Mouse (Mus musculus) hindlimb bud, embryonic 11.5 days (tissue): ENCODE measurements around the gene Rdh1.
"Not testable (repeated sequence)": the region's sequence is repeated elsewhere in the genome, so short reads cannot be mapped to it uniquely, and the experiment has no call there.

Experiments used
- DNase-seq: peaks from one replicate; pipeline ENCODE4 v3.0.0-alpha.2; 2012; ENCODE audit warnings: low read depth, low spot score; ENCODE audit errors: extremely low spot score

Gene Rdh1

DNA sequence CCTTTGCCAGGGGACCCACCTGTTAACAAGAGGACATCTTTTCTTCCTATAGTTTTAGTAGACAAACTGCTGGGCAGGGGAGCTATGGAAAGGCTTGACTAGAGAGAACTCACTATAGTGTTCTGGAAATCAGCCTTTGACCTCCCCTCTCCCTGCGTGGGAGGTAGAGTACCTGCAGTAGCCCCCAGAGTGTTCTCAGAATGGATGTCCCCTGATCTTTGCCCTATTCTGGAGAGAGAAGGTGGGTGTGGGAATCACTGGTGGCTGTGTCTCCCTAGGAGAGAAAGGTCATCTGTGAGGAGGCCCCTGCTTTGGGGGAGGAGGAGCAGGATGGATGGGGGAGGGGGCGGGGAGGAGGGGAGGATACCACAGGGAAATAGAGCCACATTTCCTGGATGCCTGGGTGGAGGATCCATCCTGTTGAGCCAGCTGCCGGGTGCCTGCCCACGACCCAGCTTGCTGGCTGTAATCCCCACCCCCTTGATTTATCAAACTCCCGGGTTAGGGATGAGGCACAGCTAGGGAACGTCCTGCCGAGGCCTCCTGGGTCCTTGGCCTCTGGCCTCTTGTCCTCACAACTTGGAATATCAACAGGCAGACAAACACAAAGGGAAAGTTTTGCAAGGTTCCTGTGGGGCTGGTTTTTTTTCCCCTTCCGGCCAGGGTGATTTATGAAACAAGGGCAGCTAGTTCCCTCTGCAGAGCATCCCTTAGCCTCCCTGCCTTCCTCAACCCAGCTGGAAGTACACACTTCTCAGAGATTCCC lies 10.5 kb upstream of the Rdh1 start:
- no peak for DNase-seq

GRCm38 (mm10) chr10:127750136-127750777 lies 9.3 kb upstream of the Rdh1 start:
- DNase-seq, result no peak

DNA sequence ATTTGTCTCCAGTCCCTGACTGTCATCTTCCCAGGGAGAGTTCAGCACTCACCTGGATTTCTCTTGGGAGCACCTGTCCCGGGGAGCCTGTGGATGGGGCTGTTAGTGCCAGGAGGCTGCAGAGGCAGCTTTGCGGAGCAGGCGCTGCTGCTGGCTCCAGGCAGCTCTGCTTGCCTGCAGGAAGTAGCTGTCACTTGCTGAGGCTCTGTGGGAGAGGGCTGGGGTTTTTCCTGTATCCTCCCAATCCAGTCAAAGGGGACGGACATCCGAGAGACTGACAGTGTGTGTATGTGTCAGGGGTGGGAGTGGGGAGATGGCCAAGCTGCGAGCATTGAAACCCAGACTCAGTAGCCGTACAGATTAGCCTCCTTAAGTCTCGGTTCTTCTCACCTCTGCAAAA lies 8.0 kb upstream of the Rdh1 start, which contains the start of gene Gpr182:
TSS of gene Gpr182 (minus strand) at position 185 of the 400 bp plus-strand sequence.
- no peak for DNase-seq

GRCm38 (mm10) chr10:127754566-127755166 lies 4.9 kb upstream of the Rdh1 start:
- DNase-seq, result no peak

- no peak for DNase-seq
Measured at GRCm38 (mm10) chr10:127755246-127755645, 4.3 kb upstream of the Rdh1 start.

DNA sequence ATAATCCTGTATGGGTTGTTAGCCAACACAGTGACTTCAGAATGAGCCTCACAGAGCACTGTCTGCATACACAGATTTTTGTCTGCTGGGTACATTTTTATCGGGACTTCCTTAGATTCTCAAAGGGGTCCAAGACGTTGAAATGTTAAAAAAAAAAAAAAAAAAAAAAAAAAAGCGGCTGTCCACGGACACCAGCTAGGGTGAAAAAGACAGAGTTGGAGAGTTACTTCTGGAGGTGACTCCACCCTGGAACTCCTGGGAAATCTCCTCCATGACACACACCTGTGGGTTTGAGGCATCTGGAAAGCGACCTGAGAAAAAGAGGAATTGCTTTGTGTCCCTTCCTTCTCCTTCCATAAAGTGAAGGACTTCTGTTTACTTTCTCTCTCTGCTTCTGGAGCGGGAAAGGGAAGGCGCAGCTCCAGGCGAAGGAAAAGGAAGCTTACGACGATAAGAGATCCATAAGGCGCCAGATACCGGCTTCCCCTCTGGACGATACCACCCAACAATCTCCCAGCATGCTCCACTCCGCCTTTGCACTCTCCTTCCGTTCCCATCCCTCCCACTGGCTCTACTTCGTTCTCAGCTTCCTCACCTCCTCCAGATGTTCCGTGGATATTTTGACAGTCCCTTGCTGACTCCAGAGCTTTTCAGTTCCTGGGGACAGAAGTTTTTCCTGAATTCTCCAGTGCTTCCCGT lies 3.6 kb upstream of the Rdh1 start:
- DNase-seq, result no peak

DNA sequence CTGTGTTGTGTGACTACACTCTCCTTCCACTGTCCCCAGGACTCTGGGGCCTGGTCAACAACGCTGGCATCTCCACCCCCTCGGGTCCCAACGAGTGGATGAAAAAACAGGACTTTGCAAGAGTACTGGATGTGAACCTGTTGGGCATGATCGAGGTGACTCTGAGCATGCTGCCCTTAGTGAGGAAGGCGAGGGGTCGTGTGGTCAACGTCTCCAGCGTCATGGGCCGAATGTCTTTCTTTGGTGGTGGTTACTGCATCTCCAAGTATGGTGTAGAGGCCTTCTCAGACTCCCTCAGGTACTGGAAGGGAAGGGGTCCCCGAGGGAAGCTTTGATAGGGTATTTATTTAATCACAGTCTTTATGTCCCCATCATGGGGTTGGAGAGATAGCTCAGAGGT lies 3.4 kb downstream of the Rdh1 start:
- not testable (repeated sequence) for DNase-seq

- no peak for DNase-seq
Measured at GRCm38 (mm10) chr10:127763914-127764680, 4.6 kb downstream of the Rdh1 start.

DNA sequence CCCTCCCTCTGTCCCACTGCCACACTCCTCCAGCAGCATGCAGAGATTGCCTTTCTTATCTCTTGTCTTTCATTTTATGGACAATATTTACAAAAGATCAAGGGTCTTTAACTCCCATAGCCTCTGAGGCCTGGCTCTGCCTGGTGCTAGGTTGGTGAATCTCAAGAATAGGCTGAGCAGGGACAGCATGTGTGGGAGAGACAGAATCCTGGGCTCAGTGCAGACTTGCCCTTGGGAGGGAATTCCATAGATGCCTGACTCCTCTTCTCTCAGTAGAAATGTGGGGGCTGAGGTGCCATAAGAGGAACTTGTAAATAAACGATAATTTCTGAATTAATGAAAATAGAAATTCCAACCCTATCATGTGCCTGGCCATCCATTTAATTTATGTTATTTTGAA lies 7.0 kb downstream of the Rdh1 start:
- DNase-seq, result no peak

DNA sequence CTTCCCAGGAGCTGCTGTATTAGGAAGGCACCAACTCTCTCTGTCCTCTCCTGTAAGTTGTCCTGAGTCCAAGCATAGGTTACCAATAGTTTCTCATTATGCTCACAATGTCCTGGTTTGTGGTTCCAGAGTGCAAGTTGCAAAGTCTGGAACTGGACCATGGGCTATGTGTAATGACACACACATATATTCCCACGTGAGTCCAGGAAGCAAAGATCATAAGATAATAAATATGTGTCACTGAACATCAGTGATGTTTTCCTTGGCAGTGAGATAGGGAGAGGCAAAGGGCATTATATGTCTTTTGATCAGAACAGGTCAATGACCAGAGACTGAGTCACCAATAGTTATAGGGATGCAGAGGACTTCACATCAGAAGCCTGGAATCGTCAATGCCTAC lies 16.5 kb downstream of the Rdh1 start, which contains the start of gene Rdh9:
TSS of gene Rdh9 (plus strand) at position 376 of the 400 bp plus-strand sequence.
- no peak for DNase-seq

GRCm38 (mm10) chr10:127782321-127782720 lies 22.8 kb downstream of the Rdh1 start:
- not testable (repeated sequence) for DNase-seq

DNA sequence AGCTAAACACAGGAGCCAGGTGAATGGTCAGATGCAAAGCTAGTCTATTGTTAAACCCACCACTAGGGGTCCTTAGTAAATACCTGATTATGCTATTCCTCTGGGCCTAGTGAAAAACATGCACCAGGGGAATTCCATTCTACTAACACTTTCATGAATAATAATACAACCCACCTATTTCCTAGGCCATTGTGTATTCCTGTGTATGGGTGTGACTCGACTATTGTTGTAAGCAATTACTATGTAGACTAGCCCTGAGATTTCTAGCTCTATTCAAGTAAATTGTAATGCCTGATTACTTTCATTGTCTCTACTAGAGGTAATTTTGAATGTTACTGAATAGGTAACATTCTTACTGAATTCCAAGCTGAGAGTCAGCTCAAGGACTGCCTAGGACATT lies 25.9 kb downstream of the Rdh1 start:
- not testable (repeated sequence) for DNase-seq

DNA sequence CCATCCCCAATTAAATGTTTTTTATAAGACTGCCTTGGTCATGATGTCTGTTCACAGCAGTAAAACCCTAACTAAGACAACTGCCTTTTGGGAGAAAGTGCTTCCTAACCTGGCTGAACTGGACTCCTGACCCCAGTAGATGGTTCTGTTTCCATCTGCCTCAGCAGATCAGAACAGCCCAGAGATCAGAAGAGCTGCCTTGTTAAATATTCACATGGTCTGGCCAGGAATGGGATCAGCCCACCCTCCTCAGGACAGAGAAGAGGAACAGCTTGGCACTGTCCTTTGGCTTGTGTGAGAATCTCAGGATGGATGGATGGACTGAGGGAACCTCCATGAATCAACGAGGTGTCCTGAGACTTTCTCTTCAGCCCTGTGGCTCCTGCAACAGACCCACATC lies 39.8 kb downstream of the Rdh1 start:
- no peak for DNase-seq

- DNase-seq, result no peak
Measured at GRCm38 (mm10) chr10:127800891-127801290, 41.4 kb downstream of the Rdh1 start, which contains the start of gene Rdh16. TSS of gene Rdh16 (plus strand) at chr10:127801152.

DNA sequence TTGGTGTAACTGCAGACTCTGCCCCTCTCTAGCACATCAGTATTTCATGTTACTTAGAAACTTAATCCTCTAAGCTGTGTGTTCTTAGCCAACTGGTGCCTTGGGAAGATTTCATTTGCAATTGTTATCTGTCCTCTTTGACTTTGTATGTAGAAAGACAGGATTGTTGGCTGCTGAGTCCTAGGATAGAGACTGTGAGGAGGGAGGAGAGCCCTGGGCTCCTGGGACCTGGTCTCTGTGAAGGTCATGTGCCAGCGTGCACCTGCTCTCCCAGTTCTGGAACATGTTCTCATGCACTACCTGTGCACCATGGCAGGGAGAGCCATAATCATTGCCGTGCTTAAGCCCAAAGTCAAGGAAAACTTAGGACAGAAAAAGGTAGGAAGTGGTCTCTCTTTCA lies 42.1 kb downstream of the Rdh1 start:
- DNase-seq, result no peak

GRCm38 (mm10) chr10:127802236-127802635 lies 42.7 kb downstream of the Rdh1 start:
- DNase-seq, result no peak

- DNase-seq, result no peak
Measured at GRCm38 (mm10) chr10:127804416-127804815, 44.9 kb downstream of the Rdh1 start.

DNA sequence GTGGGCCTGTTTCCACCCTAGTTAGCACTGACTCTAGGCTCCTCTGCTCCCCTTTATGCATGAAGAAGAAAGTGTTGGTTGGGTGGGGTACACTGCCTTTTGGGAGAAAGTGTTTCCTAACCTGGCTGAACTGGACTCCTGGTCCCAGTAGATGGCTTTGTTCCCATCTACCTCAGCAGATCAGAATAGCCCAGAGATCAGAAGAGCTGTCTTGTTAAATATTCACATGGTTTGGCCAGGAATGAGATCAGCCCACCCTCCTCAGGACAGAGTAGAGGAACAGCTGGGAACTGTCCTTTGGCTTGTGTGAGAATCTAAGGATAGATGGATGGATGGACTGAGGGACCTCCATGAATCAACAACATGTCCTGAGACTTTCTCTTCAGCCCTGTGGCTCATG lies 56.4 kb downstream of the Rdh1 start:
- no peak for DNase-seq

GRCm38 (mm10) chr10:127817268-127817910 lies 57.9 kb downstream of the Rdh1 start:
- not testable (repeated sequence) for DNase-seq
